28 mouse cellular contexts compared by ENCODE assay signal in the genomic region with DNA sequence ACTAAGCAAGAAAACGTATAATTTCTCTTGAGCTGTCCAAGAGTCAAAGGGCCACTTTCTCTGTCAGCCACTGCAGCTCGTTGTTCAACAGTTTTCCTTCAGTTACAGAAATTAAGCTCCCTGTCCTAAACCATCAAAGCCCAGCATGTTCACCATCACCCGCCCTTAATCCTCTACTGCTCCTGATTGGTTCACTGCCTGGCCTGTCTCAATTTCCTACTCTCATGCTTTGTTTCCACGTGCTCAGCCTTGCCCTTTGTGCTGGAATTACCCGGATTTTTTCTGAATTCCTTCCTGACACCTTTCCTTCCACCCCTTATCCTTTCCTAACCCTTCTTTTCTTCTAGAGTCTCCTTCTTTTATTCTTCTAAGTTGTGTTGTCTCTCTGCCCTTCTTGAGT.
A peak's percentile ranks its signal among the peaks of the same experiment; 100 is the strongest.
DNase-seq lines count a peak whose midpoint lies in the region; ATAC-seq lines count a peak whose summit lies in the region.
"Had no signal": no experiment of that assay in that cellular context is flagged by ENCODE, and none has a peak within 500 bp of the region (broad histone marks: within the 10 kb centered on the region; RNA-seq: fewer than 3 reads in every experiment).

No protein-coding gene starts in this region.

- H3K9ac ChIP-seq in limb, embryonic 11.5 days (ENCODE audit: low read length) = no peak overlapping the region
- H3K9ac ChIP-seq in embryonic facial prominence, embryonic 14.5 days (ENCODE audit: low read depth, low read length) = no peak overlapping the region
- no peak overlapping the region for H3K9ac ChIP-seq in liver, embryonic 11.5 days (ENCODE audit: low read depth, low read length)
- H3K9ac ChIP-seq: embryonic facial prominence, embryonic 12.5 days; forebrain, embryonic 12.5 days; forebrain, postnatal 0 days; heart, embryonic 13.5 days; hindbrain, embryonic 14.5 days; limb, embryonic 15.5 days; liver, embryonic 14.5 days had no signal

- no peak overlapping the region for H3K4me2 ChIP-seq in limb, embryonic 11.5 days (ENCODE audit: low read depth, severe bottlenecking)
- no peak overlapping the region for H3K4me2 ChIP-seq in embryonic facial prominence, embryonic 14.5 days (ENCODE audit: low read depth, low read length)
- no peak overlapping the region for H3K4me2 ChIP-seq in liver, embryonic 11.5 days
- H3K4me2 ChIP-seq: embryonic facial prominence, embryonic 12.5 days; forebrain, embryonic 12.5 days; heart, embryonic 13.5 days; hindbrain, embryonic 14.5 days; limb, embryonic 15.5 days had no signal

- no peaks in the 10 kb centered on the region for H3K27me3 ChIP-seq in limb, embryonic 11.5 days (ENCODE audit: control insufficient read depth, insufficient read depth, low read length)
- no peaks in the 10 kb centered on the region for H3K27me3 ChIP-seq in limb, embryonic 10.5 days (ENCODE audit: low read depth, poor library complexity, severe bottlenecking)
- H3K27me3 ChIP-seq in embryonic facial prominence, embryonic 14.5 days (replicated peaks; ENCODE audit: control insufficient read depth, insufficient read depth, low read length) = no peaks in the 10 kb centered on the region
- H3K27me3 ChIP-seq in liver, embryonic 11.5 days (replicated peaks; ENCODE audit: control insufficient read depth, insufficient read depth, low read length) = no peaks in the 10 kb centered on the region
- H3K27me3 ChIP-seq: embryonic facial prominence, embryonic 12.5 days; forebrain, embryonic 12.5 days; heart, embryonic 13.5 days; limb, embryonic 15.5 days had no signal

- H3K36me3 ChIP-seq in limb, embryonic 11.5 days (ENCODE audit: control insufficient read depth, insufficient read depth, low read length) = no peaks in the 10 kb centered on the region
- no peaks in the 10 kb centered on the region for H3K36me3 ChIP-seq in limb, embryonic 10.5 days
- no peaks in the 10 kb centered on the region for H3K36me3 ChIP-seq in embryonic facial prominence, embryonic 14.5 days (ENCODE audit: control insufficient read depth, insufficient read depth, low read length)
- no peaks in the 10 kb centered on the region for H3K36me3 ChIP-seq in liver, embryonic 11.5 days (ENCODE audit: control insufficient read depth, insufficient read depth, low read length)
- H3K36me3 ChIP-seq: embryonic facial prominence, embryonic 12.5 days; forebrain, embryonic 12.5 days; heart, embryonic 13.5 days; limb, embryonic 15.5 days had no signal

- 36% methylated on average over 5 of the region's 5 CpGs for WGBS in limb, embryonic 11.5 days
- WGBS in limb, embryonic 10.5 days = 50% methylated on average over 5 of the region's 5 CpGs
- 26% methylated on average over 5 of the region's 5 CpGs for WGBS in embryonic facial prominence, embryonic 14.5 days
- 52% methylated on average over 5 of the region's 5 CpGs for WGBS in liver, embryonic 11.5 days

- no peaks in the 10 kb centered on the region for H3K9me3 ChIP-seq in limb, embryonic 11.5 days (ENCODE audit: control insufficient read depth, low read length)
- H3K9me3 ChIP-seq in limb, embryonic 10.5 days (replicated peaks) = no peaks in the 10 kb centered on the region
- no peaks in the 10 kb centered on the region for H3K9me3 ChIP-seq in embryonic facial prominence, embryonic 14.5 days (ENCODE audit: control insufficient read depth, low read length)
- H3K9me3 ChIP-seq in liver, embryonic 11.5 days (ENCODE audit: control insufficient read depth, low read length) = no peaks in the 10 kb centered on the region
- H3K9me3 ChIP-seq: embryonic facial prominence, embryonic 12.5 days; forebrain, embryonic 12.5 days; heart, embryonic 13.5 days; limb, embryonic 15.5 days had no signal

- no peak for ATAC-seq in limb, embryonic 11.5 days (ENCODE audit: insufficient number of reproducible peaks, low FRiP score, low TSS enrichment, low read depth)
- ATAC-seq in embryonic facial prominence, embryonic 14.5 days (ENCODE audit: low read depth) = peak; percentile 82
- ATAC-seq in liver, embryonic 11.5 days (replicated peaks; ENCODE audit: low FRiP score) = no peak
- ATAC-seq: CD4-positive, CD25-positive, alpha-beta regulatory T cell, adult 4 months; forebrain, postnatal 0 days had no signal

- H3K4me3 ChIP-seq in limb, embryonic 11.5 days (ENCODE audit: low read depth, low read length) = no peak overlapping the region
- no peak overlapping the region for H3K4me3 ChIP-seq in limb, embryonic 10.5 days
- H3K4me3 ChIP-seq in embryonic facial prominence, embryonic 14.5 days (ENCODE audit: low read depth, low read length) = no peak overlapping the region
- no peak overlapping the region for H3K4me3 ChIP-seq in liver, embryonic 11.5 days (ENCODE audit: low read depth, low read length)
- H3K4me3 ChIP-seq: embryonic facial prominence, embryonic 12.5 days; forebrain, embryonic 12.5 days; heart, embryonic 13.5 days; limb, embryonic 15.5 days had no signal

- no peaks in the 10 kb centered on the region for H3K4me1 ChIP-seq in limb, embryonic 11.5 days (ENCODE audit: control insufficient read depth, insufficient read depth, low read length)
- no peaks in the 10 kb centered on the region; the same call in 1 of the 2 replicates for H3K4me1 ChIP-seq in limb, embryonic 10.5 days
- H3K4me1 ChIP-seq in embryonic facial prominence, embryonic 14.5 days (ENCODE audit: control insufficient read depth, insufficient read depth, low read length) = no peaks in the 10 kb centered on the region
- H3K4me1 ChIP-seq in liver, embryonic 11.5 days (replicated peaks; ENCODE audit: control insufficient read depth, insufficient read depth, low read length) = no peaks in the 10 kb centered on the region
- H3K4me1 ChIP-seq: heart, embryonic 13.5 days; limb, embryonic 15.5 days had no signal

- no peak overlapping the region for H3K27ac ChIP-seq in limb, embryonic 11.5 days (replicated peaks; ENCODE audit: low read depth, low read length)
- H3K27ac ChIP-seq in limb, embryonic 10.5 days = no peak overlapping the region
- H3K27ac ChIP-seq in embryonic facial prominence, embryonic 14.5 days (replicated peaks; ENCODE audit: low read depth, low read length) = no peak overlapping the region
- no peak overlapping the region for H3K27ac ChIP-seq in liver, embryonic 11.5 days (ENCODE audit: low read depth, low read length)
- H3K27ac ChIP-seq: embryonic facial prominence, embryonic 12.5 days; forebrain, embryonic 12.5 days; heart, embryonic 13.5 days; hindbrain, embryonic 14.5 days; limb, embryonic 15.5 days; liver, embryonic 14.5 days; macrophage had no signal

- peak; percentile 22 for DNase-seq in limb, embryonic 11.5 days (ENCODE audit: low spot score)
- DNase-seq in limb, embryonic 10.5 days (ENCODE audit: low spot score) = no peak
- DNase-seq in ES-CJ7 (ENCODE audit: low read depth, low spot score) (peak; percentile 8), ZHBTc4 (ENCODE audit: low read depth, low spot score) (peak; percentile 18)
- peak; percentile 35 for DNase-seq in embryonic facial prominence, embryonic 14.5 days (ENCODE audit: low spot score)
- no peak for DNase-seq in urinary bladder, adult 2 months (ENCODE audit: low spot score)
- no peak for DNase-seq in liver, embryonic 11.5 days (ENCODE audit: low spot score)
- no peak for DNase-seq in thymus, postnatal 36 days
- DNase-seq: adrenal gland, adult 8-10 months; cerebellum, adult 8-10 months; cerebellum, postnatal 36 days; forebrain, postnatal 0 days; gastrocnemius, postnatal 10 days; heart, postnatal 10 days; kidney, adult 11 months; kidney, postnatal 25 days; lung, adult 2 months; lung, postnatal 10 days; thymus, adult 2 months; thymus, postnatal 4 days had no signal

Comparison
In these comparisons a context has a peak if more than half of its experiments do, and no peak if none do; other contexts are left out.
1. DNase-seq: peak in limb, embryonic 11.5 days (single experiment), ES-CJ7 (single experiment), ZHBTc4 (single experiment) and embryonic facial prominence, embryonic 14.5 days (single experiment); none in limb, embryonic 10.5 days (single experiment), urinary bladder, adult 2 months (single experiment), liver, embryonic 11.5 days (single experiment) and thymus, postnatal 36 days (0 of 2).